Comparison of ENCODE assay signal across 9 mouse cellular contexts in the genomic region with DNA sequence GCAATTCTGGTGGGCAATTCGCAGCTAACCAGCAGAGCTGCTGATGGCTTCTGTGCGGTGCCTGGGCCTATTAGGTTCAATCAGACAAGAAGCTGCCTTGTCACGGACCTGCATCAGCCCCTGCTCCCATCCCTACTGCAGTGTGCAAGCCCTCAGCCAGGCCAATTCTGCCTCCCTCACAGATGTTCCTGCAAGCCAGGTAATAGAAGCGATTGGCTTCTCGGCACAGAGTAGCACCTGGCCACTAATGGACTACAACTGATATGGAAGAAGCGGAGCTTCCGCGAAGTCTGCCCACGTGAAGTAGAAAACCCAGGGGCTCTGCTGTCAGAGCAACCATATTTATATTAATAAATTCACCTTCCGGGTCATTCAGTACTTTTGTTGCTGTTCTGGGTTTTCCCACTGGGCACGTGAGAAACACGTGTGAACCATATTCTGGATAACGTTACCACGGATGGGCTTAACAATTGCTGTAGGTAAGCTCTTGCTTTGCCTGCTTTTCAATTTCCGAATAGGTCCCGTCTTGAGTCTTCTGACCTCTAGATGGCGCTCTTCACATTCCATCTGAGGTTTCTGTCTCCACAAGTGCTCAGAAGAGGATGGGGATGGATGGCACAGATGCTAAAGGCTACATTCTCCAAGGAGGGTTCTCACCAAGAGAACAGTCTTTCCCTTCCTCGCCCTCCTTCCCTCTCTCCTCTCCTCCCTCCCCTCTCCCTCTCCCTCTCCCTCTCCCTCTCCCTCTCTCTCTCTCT. TPM values are rescaled to one million over a fixed set of nuclear protein-coding genes. Genes with fewer than 3 reads are reported as not detected.
A peak's percentile ranks its signal among the peaks of the same experiment; 100 is the strongest.
DNase-seq lines count a peak whose midpoint lies in the region; ATAC-seq and TF ChIP-seq lines count a peak whose summit lies in the region.
"Had no signal": no experiment of that assay in that cellular context is flagged by ENCODE, and none has a peak within 500 bp of the region (broad histone marks: within the 10 kb centered on the region; RNA-seq: fewer than 3 reads in every experiment).

No protein-coding gene starts in this region.

- ATAC-seq in midbrain, postnatal 0 days (ENCODE audit: low FRiP score) = peak; percentile 75

- no peak overlapping the region for H3K27ac ChIP-seq in testis, adult 2 months (ENCODE audit: control insufficient read depth, insufficient read depth, low read depth, low read length)
- H3K27ac ChIP-seq in midbrain, postnatal 0 days (ENCODE audit: low read depth, low read length) = no peak overlapping the region
- H3K27ac ChIP-seq: embryonic facial prominence, embryonic 15.5 days had no signal

- 25% methylated on average over 18 of the region's 18 CpGs for WGBS in midbrain, postnatal 0 days

- H3K4me2 ChIP-seq in midbrain, postnatal 0 days (ENCODE audit: low read depth, low read length, poor library complexity, severe bottlenecking) = no peak overlapping the region
- H3K4me2 ChIP-seq: embryonic facial prominence, embryonic 15.5 days had no signal

- DNase-seq in testis, postnatal 10 days (ENCODE audit: low spot score) = no peak
- DNase-seq in cerebellum, adult 11 months = peak; percentile 20
- peak; percentile 86 for DNase-seq in forelimb bud, embryonic 11.5 days (ENCODE audit: low read depth, low spot score)
- DNase-seq in induced T-regulatory cell, adult 2 months (ENCODE audit: low read depth) = peak; percentile 82
- DNase-seq in left cerebral cortex, postnatal 10 days (ENCODE audit: extremely low spot score in 1 of 2, low spot score in 2 of 2) = peak; percentile 45 to 80
- peak; percentile 93 for DNase-seq in midbrain, postnatal 0 days (ENCODE audit: low spot score)
- DNase-seq in thymus, postnatal 10 days (ENCODE audit: low spot score in 2 of 2) = peak; percentile 25 to 69

- peak overlapping the region; percentile 17 for H3K4me3 ChIP-seq in testis, adult 2 months (ENCODE audit: control insufficient read depth, low read depth, low read length)
- H3K4me3 ChIP-seq in midbrain, postnatal 0 days (ENCODE audit: low read depth, low read length) = no peak overlapping the region
- H3K4me3 ChIP-seq: embryonic facial prominence, embryonic 15.5 days had no signal

- TF ChIP-seq POLR2A in testis, adult 2 months (IDR thresholded peaks at IDR 0.05; ENCODE audit: control insufficient read depth, low read depth, low read length) = no peak

- intact Hi-C loops in left cerebral cortex, postnatal 10 days (cut with DNase I) = loop anchor here (2.0 to 10.0 kb wide), 2 partner anchors 223 to 405 kb away; a partner anchor contains a TSS

- H3K9ac ChIP-seq in midbrain, postnatal 0 days (replicated peaks; ENCODE audit: low read length, poor library complexity, severe bottlenecking) = no peak overlapping the region
- H3K9ac ChIP-seq: embryonic facial prominence, embryonic 15.5 days had no signal

- no peaks in the 10 kb centered on the region for H3K27me3 ChIP-seq in testis, adult 2 months (ENCODE audit: control insufficient read depth, insufficient read depth, low read length)
- H3K27me3 ChIP-seq in midbrain, postnatal 0 days (ENCODE audit: insufficient read depth, low read length) = no peaks in the 10 kb centered on the region

- peak; percentile 18; the same call in 1 of the 2 replicates for TF ChIP-seq CTCF in testis, adult 2 months (IDR thresholded peaks at IDR 0.05; ENCODE audit: control insufficient read depth, insufficient read depth, insufficient replicate concordance, low read depth, low read length)
- peak; percentile 92 for TF ChIP-seq CTCF in midbrain, postnatal 0 days (IDR thresholded peaks at IDR 0.05)

- peaks cover 14% of the 10 kb centered on the region for H3K4me1 ChIP-seq in testis, adult 2 months (ENCODE audit: control insufficient read depth, insufficient read depth, low read length)
- H3K4me1 ChIP-seq in midbrain, postnatal 0 days (ENCODE audit: insufficient read depth, low read length) = no peaks in the 10 kb centered on the region
- H3K4me1 ChIP-seq: embryonic facial prominence, embryonic 15.5 days had no signal

- H3K36me3 ChIP-seq in testis, adult 2 months (ENCODE audit: control insufficient read depth, insufficient read depth, low read length) = no peaks in the 10 kb centered on the region
- no peaks in the 10 kb centered on the region for H3K36me3 ChIP-seq in midbrain, postnatal 0 days (ENCODE audit: insufficient read depth, low read length)
- H3K36me3 ChIP-seq: embryonic facial prominence, embryonic 15.5 days had no signal

- H3K9me3 ChIP-seq in midbrain, postnatal 0 days (ENCODE audit: low read length) = no peaks in the 10 kb centered on the region
- H3K9me3 ChIP-seq: embryonic facial prominence, embryonic 15.5 days had no signal

RNA-seq across cellular contexts. Expression of a gene that starts 19.3 kb away (rescaled TPM):
- polyA plus RNA-seq in testis, adult 2 months (2012; rRNA removed) = 0.46 and 0.54 TPM in 2 replicates
- total RNA-seq in left cerebral cortex, postnatal 10 days (2021) = 1 to 10 TPM; 1.4 to 2.7 TPM
- total RNA-seq in midbrain, postnatal 0 days (2014; rRNA removed) = 0.44 and 0.61 TPM in 2 replicates
- 0.47 and 0.61 TPM in 2 replicates for polyA plus RNA-seq in midbrain, postnatal 0 days (2015; fragmentation: Nextera tagmentation; extraction: Ambion mirVana)
